Mouse (Mus musculus) kidney, embryonic 14.5 days (tissue): ENCODE measurements around the gene St6galnac3. TPM values are rescaled to one million over a fixed set of nuclear protein-coding genes. Genes with fewer than 3 reads are reported as not detected.

ENCODE experiments used
- ATAC-seq: fragments of 200-750 bp; cut with Nextera tagmentation; 2 replicates; pipeline ENCODE4 v1.8.0; 2017; ENCODE audit warnings: moderate number of reproducible peaks, mild to moderate bottlenecking, moderate TSS enrichment, moderate library complexity; ENCODE audit not compliant: low FRiP score, low TSS enrichment
- H3K27ac ChIP-seq: fragments of 300-500 bp; sonication (generic); 2 replicates; pipeline ENCODE4 v1.5.1; 2014; ENCODE audit warnings: low read depth, mild to moderate bottlenecking, low read length, moderate library complexity, mixed read lengths
- H3K27me3 ChIP-seq: fragments of 300-500 bp; sonication (generic); 2 replicates; pipeline ENCODE4 v1.6.1; 2014; ENCODE audit warnings: mild to moderate bottlenecking, low read length; ENCODE audit not compliant: control insufficient read depth, insufficient read depth
- H3K36me3 ChIP-seq: fragments of 300-500 bp; sonication (generic); 2 replicates; pipeline ENCODE4 v1.6.1; 2014; ENCODE audit warnings: low read length, mixed read lengths; ENCODE audit not compliant: control insufficient read depth, insufficient read depth
- H3K4me1 ChIP-seq: fragments of 300-500 bp; sonication (generic); 2 replicates; pipeline ENCODE4 v1.6.1; 2014; ENCODE audit warnings: low read length, mixed read lengths; ENCODE audit not compliant: control insufficient read depth, insufficient read depth
- H3K4me2 ChIP-seq: fragments of 300-500 bp; sonication (generic); replicated peaks from 2 replicates; pipeline ENCODE4 v1.6.1; 2014; ENCODE audit warnings: low read depth, mild to moderate bottlenecking, low read length
- H3K4me3 ChIP-seq: fragments of 300-500 bp; sonication (generic); 2 replicates; pipeline ENCODE4 v1.5.1; 2014; ENCODE audit warnings: mild to moderate bottlenecking, low read length
- H3K9ac ChIP-seq: fragments of 300-500 bp; sonication (generic); 2 replicates; pipeline ENCODE4 v1.6.1; 2014; ENCODE audit warnings: low read depth, mild to moderate bottlenecking, low read length, moderate library complexity
- H3K9me3 ChIP-seq: fragments of 300-500 bp; sonication (generic); 2 replicates; pipeline ENCODE4 v1.6.1; 2016; ENCODE audit warnings: low read length; ENCODE audit not compliant: control insufficient read depth
- WGBS: fragments of 180-500 bp; shearing (Covaris S2); extraction: QIAGEN DNeasy Blood & Tissue Kit; methylation state at CpG from one replicate; pipeline ENCODE4 v1.1.7; 2014; 5-methylcytosine and 5-hydroxymethylcytosine counted together
- polyA plus RNA-seq: library from polyadenylated mRNA; unstranded; fragments of >200 nt; fragmentation: Nextera tagmentation; extraction: Ambion mirVana; gene quantifications from 2 replicates; pipeline ENCODE4 v1.2.1, GENCODE M21; 2014

St6galnac3 gene
- 51.6 and 63.8 TPM in 2 replicates for polyA plus RNA-seq

DNA sequence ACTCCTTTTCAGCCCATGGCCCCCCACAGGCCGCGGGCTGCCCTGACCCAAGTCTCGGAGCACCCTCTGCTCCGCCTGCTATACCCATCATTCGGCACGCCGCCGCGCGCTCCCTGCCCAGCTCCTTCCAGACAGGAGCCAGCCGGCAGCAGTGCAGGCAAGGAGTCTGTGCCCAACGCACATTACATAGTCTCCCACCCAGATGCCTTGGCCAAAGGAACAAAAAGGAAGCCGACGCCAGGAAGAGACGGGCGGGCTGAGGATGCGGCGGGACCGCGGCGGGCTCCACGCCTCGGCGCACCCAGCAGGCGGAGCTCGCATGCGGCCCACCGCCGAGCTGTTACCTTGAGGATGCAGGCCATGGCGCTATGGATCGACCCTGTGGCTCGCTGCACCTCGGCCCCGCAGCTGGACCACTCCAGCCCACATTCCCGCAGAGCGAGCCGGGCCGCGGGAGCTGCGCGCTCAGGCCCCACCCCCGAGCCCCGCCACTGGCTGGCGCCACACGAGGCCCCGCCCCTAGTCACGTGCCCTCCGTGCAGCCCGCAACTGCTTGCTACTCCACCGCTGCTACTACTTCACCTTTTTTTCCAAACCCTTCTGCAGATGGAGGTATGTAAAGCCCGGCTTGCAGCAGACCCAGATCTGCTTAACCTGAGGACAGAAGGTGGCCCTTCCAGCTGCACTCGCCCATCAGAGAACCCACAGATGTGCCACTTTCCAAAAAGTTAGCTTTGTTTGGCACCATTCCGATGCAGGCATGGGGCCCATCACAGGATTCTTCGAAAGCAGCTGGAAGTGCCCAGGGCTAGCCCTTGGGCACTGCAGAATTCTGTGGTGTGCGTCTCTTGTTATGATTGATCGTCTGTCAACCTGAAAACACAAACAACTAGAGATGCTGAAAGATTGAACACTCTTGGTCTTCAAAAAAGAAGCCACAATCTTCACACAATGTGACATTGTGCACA lies at the start of gene St6galnac3:
TSS of gene St6galnac3 (minus strand) at position 474 of the 968 bp plus-strand sequence.
- H3K9me3 ChIP-seq = no peaks in the 10 kb centered on the region
- H3K27me3 ChIP-seq = no peaks in the 10 kb centered on the region; the same call in 1 of the 2 replicates
- WGBS = 2% methylated on average over 55 of the region's 56 CpGs
- H3K27ac ChIP-seq = peak within 1 kb of the TSS; percentile 68; the same call in 1 of the 2 replicates
- peak; percentile 97 for ATAC-seq
- peaks cover 20% of the 10 kb centered on the region for H3K4me1 ChIP-seq
- peak within 1 kb of the TSS; percentile 70 for H3K9ac ChIP-seq
- no peaks in the 10 kb centered on the region for H3K36me3 ChIP-seq
- H3K4me2 ChIP-seq = peak within 1 kb of the TSS; percentile 78
- peak within 1 kb of the TSS; percentile 69 for H3K4me3 ChIP-seq

DNA sequence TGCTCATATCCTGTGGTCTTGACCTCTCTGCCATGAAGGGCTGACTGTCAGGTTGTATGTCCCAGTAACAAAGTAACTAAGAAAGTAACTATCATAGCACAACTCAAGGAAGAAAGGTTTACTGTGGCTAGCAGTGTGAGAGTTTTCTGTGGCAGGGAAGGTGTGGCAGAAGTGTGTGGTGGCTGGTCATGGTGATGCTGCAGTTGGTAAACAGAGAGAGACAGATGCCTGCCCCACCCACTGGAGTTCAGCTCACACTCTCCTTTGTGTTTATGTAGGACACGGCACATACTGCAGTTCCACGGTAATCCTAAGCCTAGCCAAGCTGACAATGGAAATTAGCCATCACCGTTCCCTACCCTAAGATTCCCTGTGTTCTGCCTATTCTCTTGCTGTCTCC lies 49.6 kb upstream of the St6galnac3 start:
- H3K4me2 ChIP-seq = no peak overlapping the region
- no peaks in the 10 kb centered on the region for H3K9me3 ChIP-seq
- H3K27me3 ChIP-seq = no peaks in the 10 kb centered on the region
- H3K9ac ChIP-seq = no peak overlapping the region
- 0 out of 2 replicates have a peak, but pooled peaks cover 3% of the 10 kb centered on the region for H3K4me1 ChIP-seq
- no peak overlapping the region for H3K4me3 ChIP-seq
- ATAC-seq = no peak
- no peak overlapping the region for H3K27ac ChIP-seq
- 73% methylated on average over 3 of the region's 3 CpGs for WGBS
- no peaks in the 10 kb centered on the region for H3K36me3 ChIP-seq

DNA sequence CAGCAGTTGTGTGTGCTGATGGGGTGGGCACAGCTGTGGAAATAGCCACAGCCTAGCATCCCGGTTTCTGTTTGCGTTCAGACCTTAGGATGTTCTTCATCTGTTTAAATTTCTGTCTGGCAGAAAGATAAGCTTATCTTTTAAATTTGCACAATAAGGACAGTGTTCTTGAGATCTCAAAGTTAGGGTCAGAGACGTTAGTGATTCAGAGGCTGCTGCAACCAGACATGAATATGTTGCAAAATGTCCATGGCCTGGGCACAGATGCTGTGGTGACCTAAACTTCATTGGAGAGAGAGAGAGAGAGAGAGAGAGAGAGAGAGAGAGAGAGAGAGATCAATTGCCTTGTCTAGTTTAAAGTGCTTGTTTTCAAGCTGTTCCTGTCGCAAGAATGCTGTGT lies 46.5 kb upstream of the St6galnac3 start:
- WGBS = 76% methylated on average over 4 of the region's 4 CpGs
- no peak overlapping the region for H3K4me3 ChIP-seq
- H3K36me3 ChIP-seq = no peaks in the 10 kb centered on the region
- H3K9ac ChIP-seq = no peak overlapping the region
- ATAC-seq = no peak
- 0 out of 2 replicates have a peak, but pooled peaks cover 5% of the 10 kb centered on the region for H3K9me3 ChIP-seq
- H3K4me2 ChIP-seq = no peak overlapping the region
- H3K27ac ChIP-seq = no peak overlapping the region
- no peaks in the 10 kb centered on the region for H3K27me3 ChIP-seq
- 0 out of 2 replicates have a peak, but pooled peaks cover 3% of the 10 kb centered on the region for H3K4me1 ChIP-seq

DNA sequence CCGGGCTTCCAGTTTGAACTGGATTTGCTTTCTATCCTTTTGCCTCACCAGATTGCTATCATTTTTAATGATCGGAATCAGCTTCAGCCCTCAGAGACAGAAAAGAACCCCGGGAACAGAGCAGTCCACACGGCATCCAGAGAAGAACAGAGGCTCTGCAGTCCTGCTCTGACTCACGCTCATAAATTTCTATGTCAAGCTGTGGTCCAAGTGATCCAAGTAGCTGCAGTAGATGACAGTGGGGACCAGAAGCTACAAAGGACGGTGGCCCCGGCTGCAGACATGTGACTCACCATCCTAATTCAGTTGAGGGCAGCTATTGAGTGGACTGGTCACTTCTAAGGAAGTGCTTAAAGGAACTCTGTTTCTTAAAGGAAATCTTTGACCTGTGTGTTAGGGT lies 45.6 kb upstream of the St6galnac3 start:
- 0 out of 2 replicates have a peak, but pooled peaks cover 5% of the 10 kb centered on the region for H3K9me3 ChIP-seq
- no peaks in the 10 kb centered on the region for H3K27me3 ChIP-seq
- H3K4me1 ChIP-seq = 0 out of 2 replicates have a peak, but pooled peaks cover 3% of the 10 kb centered on the region
- H3K36me3 ChIP-seq = no peaks in the 10 kb centered on the region
- H3K4me2 ChIP-seq = no peak overlapping the region
- ATAC-seq = no peak
- H3K9ac ChIP-seq = no peak overlapping the region
- 25% methylated on average over 7 of the region's 7 CpGs for WGBS
- H3K27ac ChIP-seq = no peak overlapping the region
- H3K4me3 ChIP-seq = no peak overlapping the region

DNA sequence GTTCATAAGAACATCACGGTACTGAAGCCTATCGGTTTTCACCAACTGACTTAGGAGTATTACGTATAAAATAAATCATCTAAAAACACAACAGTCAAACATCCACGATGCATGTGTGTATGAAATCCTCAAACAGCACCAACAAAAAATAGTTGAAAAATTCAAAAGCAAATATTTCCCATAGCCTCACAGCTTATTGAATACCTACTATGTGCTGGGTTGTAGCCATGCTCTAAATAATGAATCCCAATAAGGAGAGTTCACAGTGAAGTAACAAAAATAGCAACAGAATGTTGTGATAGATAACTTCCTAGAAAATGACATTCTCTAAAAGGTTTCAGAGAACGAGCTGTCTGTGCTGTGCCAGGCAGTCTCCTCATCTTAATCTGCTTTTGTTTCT lies 44.2 kb upstream of the St6galnac3 start:
- no peak overlapping the region for H3K4me3 ChIP-seq
- no peak overlapping the region for H3K9ac ChIP-seq
- 0 out of 2 replicates have a peak, but pooled peaks cover 5% of the 10 kb centered on the region for H3K9me3 ChIP-seq
- H3K36me3 ChIP-seq = no peaks in the 10 kb centered on the region
- no peaks in the 10 kb centered on the region for H3K27me3 ChIP-seq
- no peak for ATAC-seq
- WGBS = 84% methylated on average over 5 of the region's 5 CpGs
- H3K4me2 ChIP-seq = no peak overlapping the region
- H3K4me1 ChIP-seq = peaks cover 3% of the 10 kb centered on the region; the same call in 1 of the 2 replicates
- H3K27ac ChIP-seq = no peak overlapping the region

DNA sequence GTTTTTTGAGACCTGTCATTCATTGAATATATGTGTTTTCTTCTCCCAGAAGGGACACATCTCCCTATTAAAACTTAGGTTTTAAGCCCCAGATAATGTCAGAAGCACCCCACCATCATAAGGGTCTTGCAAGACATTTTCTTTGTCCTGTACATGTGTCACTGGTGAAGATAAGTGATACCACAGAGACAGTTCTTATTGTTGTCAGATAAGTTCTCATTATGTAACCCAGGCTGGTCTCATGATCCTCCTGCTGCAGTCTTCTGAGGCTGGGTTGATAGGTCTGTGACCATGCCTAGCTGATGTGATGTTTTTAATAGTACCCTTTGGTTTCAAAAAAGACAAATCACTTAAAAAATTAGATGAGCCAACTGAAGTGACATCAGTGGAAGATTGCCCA lies 40.2 kb upstream of the St6galnac3 start:
- ATAC-seq = no peak
- H3K9me3 ChIP-seq = 0 out of 2 replicates have a peak, but pooled peaks cover 5% of the 10 kb centered on the region

DNA sequence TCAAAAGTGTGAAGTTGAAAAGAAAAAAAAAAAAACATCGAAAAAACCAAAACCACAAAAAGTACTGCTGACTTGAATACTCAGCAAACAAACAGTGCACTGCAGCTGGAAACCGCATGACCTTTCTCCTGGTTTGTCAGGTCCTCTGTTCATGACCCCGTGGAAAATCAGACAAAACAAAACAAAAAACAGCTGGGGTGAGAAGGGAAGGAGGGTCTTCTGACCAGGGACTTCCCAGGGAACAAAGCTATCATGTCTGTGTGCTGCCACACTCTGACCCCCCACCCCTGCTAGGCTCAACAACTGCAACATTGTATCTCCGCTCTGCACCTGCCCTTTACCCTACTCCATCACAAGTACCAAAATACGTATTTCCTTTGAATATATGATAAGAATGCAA lies 39.8 kb upstream of the St6galnac3 start:
- ATAC-seq = no peak
- no peaks in the 10 kb centered on the region for H3K27me3 ChIP-seq
- no peak overlapping the region for H3K4me2 ChIP-seq
- H3K4me3 ChIP-seq = no peak overlapping the region
- H3K4me1 ChIP-seq = peaks cover 18% of the 10 kb centered on the region
- H3K36me3 ChIP-seq = no peaks in the 10 kb centered on the region
- 0 out of 2 replicates have a peak, but pooled peaks cover 5% of the 10 kb centered on the region for H3K9me3 ChIP-seq
- WGBS = 25% methylated on average over 5 of the region's 5 CpGs
- H3K27ac ChIP-seq = no peak overlapping the region
- H3K9ac ChIP-seq = no peak overlapping the region

More for the DNA sequence above, 40.2 kb upstream of the St6galnac3 start:
- H3K27me3 ChIP-seq = no peaks in the 10 kb centered on the region
- no peaks in the 10 kb centered on the region for H3K36me3 ChIP-seq
- H3K27ac ChIP-seq = no peak overlapping the region
- H3K4me3 ChIP-seq = no peak overlapping the region
- no peak overlapping the region for H3K4me2 ChIP-seq
- no peak overlapping the region for H3K9ac ChIP-seq
- H3K4me1 ChIP-seq = peaks cover 18% of the 10 kb centered on the region

DNA sequence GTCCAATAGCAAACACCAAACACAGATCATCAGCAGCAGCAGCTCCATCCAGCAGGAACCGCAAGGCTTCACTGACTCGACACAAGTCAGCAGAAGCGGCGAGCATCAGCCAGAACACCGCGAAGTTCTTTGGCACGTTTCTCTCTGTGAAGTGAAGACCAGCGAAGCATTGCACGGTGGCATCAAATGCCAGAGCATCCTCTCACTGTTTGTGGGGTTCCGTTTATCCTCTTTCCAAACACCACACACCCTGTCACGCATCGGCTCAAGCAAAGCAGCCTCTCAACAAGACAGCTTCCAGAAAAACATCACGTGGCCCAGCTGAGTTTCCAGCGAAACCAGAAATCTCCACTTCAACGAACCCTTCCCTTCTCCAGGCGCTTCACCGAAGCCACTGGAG lies 36.2 kb upstream of the St6galnac3 start:
- no peak overlapping the region for H3K4me3 ChIP-seq
- ATAC-seq = 0 out of 2 replicates have a peak, but pooled peaks have one; percentile 22
- H3K4me1 ChIP-seq = peaks cover 18% of the 10 kb centered on the region
- WGBS = 54% methylated on average over 17 of the region's 17 CpGs
- no peaks in the 10 kb centered on the region for H3K9me3 ChIP-seq
- no peak overlapping the region for H3K27ac ChIP-seq
- H3K4me2 ChIP-seq = no peak overlapping the region
- H3K9ac ChIP-seq = no peak overlapping the region
- no peaks in the 10 kb centered on the region for H3K36me3 ChIP-seq
- no peaks in the 10 kb centered on the region for H3K27me3 ChIP-seq

DNA sequence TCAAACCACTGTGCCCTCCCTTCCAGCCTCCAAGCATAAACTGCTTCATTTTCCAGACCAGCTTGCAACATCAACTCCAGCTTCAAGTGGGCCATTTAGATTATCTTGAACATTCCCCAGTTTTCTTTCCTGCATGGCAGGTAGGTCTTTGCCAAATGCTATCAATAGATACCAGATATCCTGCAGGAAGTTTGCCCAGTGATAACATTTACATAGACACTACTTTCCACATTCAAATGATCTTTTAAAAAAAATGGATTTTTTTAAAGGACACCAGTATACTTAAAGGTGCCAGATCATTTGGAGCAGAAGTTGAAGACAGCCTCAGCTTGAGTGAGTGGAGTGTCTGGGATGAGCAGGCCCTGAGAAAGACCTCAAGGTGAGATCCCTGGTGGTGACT lies 34.3 kb upstream of the St6galnac3 start:
- peaks cover 18% of the 10 kb centered on the region for H3K4me1 ChIP-seq
- no peaks in the 10 kb centered on the region for H3K9me3 ChIP-seq
- no peak overlapping the region for H3K9ac ChIP-seq
- ATAC-seq = no peak
- no peak overlapping the region for H3K27ac ChIP-seq
- no peak overlapping the region for H3K4me2 ChIP-seq
- H3K36me3 ChIP-seq = no peaks in the 10 kb centered on the region
- H3K27me3 ChIP-seq = no peaks in the 10 kb centered on the region
- no peak overlapping the region for H3K4me3 ChIP-seq
